Mouse (Mus musculus) ES-Bruce4 (cell line): ENCODE measurements at regions not wholly inside any gene's neighbourhood (a gene's known extent, or its start where the extent isn't known, plus 50 kb on each side); places are given as distances from the start of the nearest gene placed in this dataset.

ENCODE experiments used
- CTCF ChIP-seq: IDR thresholded peaks from one replicate; pipeline ENCODE4 v1.8.1; 2011; ENCODE audit warnings: low read depth, low read length
- EP300 ChIP-seq: IDR thresholded peaks from 2 replicates; pipeline ENCODE4 v1.6.1; 2011; ENCODE audit warnings: low read depth, low read length; ENCODE audit not compliant: insufficient read depth
- POLR2A ChIP-seq: IDR thresholded peaks from one replicate; pipeline ENCODE4 v1.8.1; 2011; ENCODE audit warnings: low read length; ENCODE audit not compliant: insufficient read depth

DNA sequence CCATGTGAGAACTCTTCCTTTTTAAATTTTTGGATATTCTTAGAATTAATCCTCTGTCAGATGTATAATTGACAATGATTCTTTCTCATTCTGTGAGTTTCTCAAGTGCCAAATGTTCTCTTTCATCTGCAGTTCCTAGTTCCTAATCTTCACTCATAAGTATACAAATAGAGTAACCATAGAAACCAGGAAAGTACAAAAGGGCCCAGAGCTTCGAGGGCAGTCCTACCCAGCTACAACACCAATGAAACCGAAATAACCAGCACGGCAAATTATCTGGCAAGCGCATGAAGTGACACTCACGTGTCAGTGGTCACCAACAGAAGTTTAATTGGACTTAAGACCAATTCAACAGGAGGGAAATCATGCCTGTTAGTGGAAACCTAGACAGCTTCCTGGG lies 121.5 kb upstream of the Ctnnd2 start:
- TF ChIP-seq CTCF (no peak), POLR2A (no peak), EP300 (no peak)
